Mouse (Mus musculus) spleen, adult 2 months (tissue): ENCODE results near the gene Gadd45a. TPM values are rescaled to one million over a fixed set of nuclear protein-coding genes. Genes with fewer than 3 reads are reported as not detected.

Experiments
- DNase-seq, 2 experiments: peaks; one replicate each; pipeline versions ENCODE4 v3.0.0 to v3.0.0-alpha.2; 2012 to 2021; ENCODE audit warnings: low spot score in 2 of 2, low read depth in 1 of 2
- H3K27ac ChIP-seq: fragments of 200-500 bp; 2 replicates; pipeline ENCODE4 v1.5.1; 2012; ENCODE audit warnings: low read length, inconsistent platforms; ENCODE audit not compliant: insufficient read depth
- H3K27me3 ChIP-seq: fragments of 200-500 bp; 2 replicates; pipeline ENCODE4 v1.6.1; 2012; ENCODE audit warnings: mild to moderate bottlenecking, moderate library complexity, low read length, inconsistent platforms; ENCODE audit not compliant: control insufficient read depth, insufficient read depth
- H3K36me3 ChIP-seq: fragments of 200-500 bp; 2 replicates; pipeline ENCODE4 v1.6.1; 2012; ENCODE audit warnings: mild to moderate bottlenecking, low read length, inconsistent platforms; ENCODE audit not compliant: control insufficient read depth, insufficient read depth
- H3K4me1 ChIP-seq: fragments of 200-500 bp; 2 replicates; pipeline ENCODE4 v1.6.1; 2011; ENCODE audit warnings: inconsistent platforms; ENCODE audit not compliant: control insufficient read depth, insufficient read depth, insufficient read length
- H3K4me3 ChIP-seq: fragments of 200-500 bp; 2 replicates; pipeline ENCODE4 v1.5.1; 2011; ENCODE audit warnings: mild to moderate bottlenecking, inconsistent platforms; ENCODE audit not compliant: insufficient read depth, insufficient read length; ENCODE audit errors: extremely low read depth
- CTCF ChIP-seq: fragments of 200-500 bp; IDR thresholded peaks from 2 replicates; pipeline ENCODE4 v1.5.1; 2011; ENCODE audit warnings: mild to moderate bottlenecking, inconsistent platforms; ENCODE audit not compliant: insufficient read depth, insufficient read length, insufficient replicate concordance; ENCODE audit errors: extremely low read depth
- POLR2A ChIP-seq: fragments of 200-500 bp; IDR thresholded peaks from 2 replicates; pipeline ENCODE4 v1.6.1; 2011; ENCODE audit warnings: low read depth, low read length, inconsistent platforms
- WGBS: fragments of 180-500 bp; shearing (Covaris S2); methylation state at CpG from one replicate; pipeline ENCODE4 v1.1.7; 2018; 5-methylcytosine and 5-hydroxymethylcytosine counted together
- polyA plus RNA-seq: library from polyadenylated mRNA; depleted of rRNA; stranded (reverse); fragments of >200 nt; gene quantifications from 2 replicates; pipeline ENCODE4 v1.2.3, GENCODE M21; 2012

Gadd45a gene
- polyA plus RNA-seq, 1 experiment, result 56.9 TPM

GRCm38 (mm10) chr6:66995825-66996224 lies 41.4 kb downstream of the Gadd45a start:
- no peak for DNase-seq
- Histone ChIP-seq H3K4me1 (no peaks in the 10 kb centered on the region), H3K27ac (no peak overlapping the region), H3K27me3 (no peaks in the 10 kb centered on the region), H3K36me3 (no peaks in the 10 kb centered on the region), H3K4me3 (no peak overlapping the region)
- 90% methylated on average over 1 of the region's 1 CpGs for WGBS
- TF ChIP-seq CTCF, result no peak
- no peak for TF ChIP-seq POLR2A

- Histone ChIP-seq H3K27me3 (no peaks in the 10 kb centered on the region), H3K36me3 (no peaks in the 10 kb centered on the region), H3K4me3 (no peak overlapping the region), H3K4me1 (no peaks in the 10 kb centered on the region), H3K27ac (no peak overlapping the region)
- no peak for DNase-seq
- TF ChIP-seq CTCF, result no peak
- no peak for TF ChIP-seq POLR2A
- WGBS, result 97% methylated on average over 8 of the region's 8 CpGs
Observed at GRCm38 (mm10) chr6:66994981-66995380, 42.3 kb downstream of the Gadd45a start.

- no peaks in the 10 kb centered on the region for H3K27me3 ChIP-seq
- no peaks in the 10 kb centered on the region for H3K4me1 ChIP-seq
- TF ChIP-seq CTCF, result no peak
- TF ChIP-seq POLR2A, result no peak
- no peaks in the 10 kb centered on the region for H3K36me3 ChIP-seq
- no peak overlapping the region for H3K27ac ChIP-seq
- WGBS, result 92% methylated on average over 8 of the region's 8 CpGs
- DNase-seq, result no peak
- no peak overlapping the region for H3K4me3 ChIP-seq
Observed at GRCm38 (mm10) chr6:66992786-66993185, 44.5 kb downstream of the Gadd45a start.

GRCm38 (mm10) chr6:66992232-66992631 lies 45.0 kb downstream of the Gadd45a start:
- Histone ChIP-seq H3K4me3 (no peak overlapping the region), H3K27ac (no peak overlapping the region), H3K27me3 (no peaks in the 10 kb centered on the region), H3K36me3 (no peaks in the 10 kb centered on the region), H3K4me1 (peaks cover 3% of the 10 kb centered on the region; the same call in 1 of the 2 replicates)
- TF ChIP-seq CTCF, result no peak
- TF ChIP-seq POLR2A, result no peak
- no peak for DNase-seq
- WGBS, result 90% methylated on average over 9 of the region's 9 CpGs

GRCm38 (mm10) chr6:66989518-66989917 lies 47.7 kb downstream of the Gadd45a start:
- Histone ChIP-seq H3K4me3 (no peak overlapping the region), H3K4me1 (peaks cover 3% of the 10 kb centered on the region; the same call in 1 of the 2 replicates), H3K27me3 (no peaks in the 10 kb centered on the region), H3K36me3 (no peaks in the 10 kb centered on the region), H3K27ac (no peak overlapping the region)
- WGBS, result 54% methylated on average over 3 of the region's 3 CpGs
- TF ChIP-seq POLR2A, result no peak
- no peak for TF ChIP-seq CTCF
- DNase-seq, result no peak

- 82% methylated on average over 6 of the region's 6 CpGs for WGBS
- Histone ChIP-seq H3K27ac (no peak overlapping the region), H3K36me3 (no peaks in the 10 kb centered on the region), H3K4me3 (no peak overlapping the region), H3K27me3 (no peaks in the 10 kb centered on the region), H3K4me1 (peaks cover 3% of the 10 kb centered on the region; the same call in 1 of the 2 replicates)
- DNase-seq, result no peak
- no peak for TF ChIP-seq POLR2A
- TF ChIP-seq CTCF, result no peak
Observed at GRCm38 (mm10) chr6:66989037-66989436, 48.2 kb downstream of the Gadd45a start.

GRCm38 (mm10) chr6:66988363-66988762 lies 48.9 kb downstream of the Gadd45a start:
- DNase-seq, result no peak
- Histone ChIP-seq H3K27me3 (no peaks in the 10 kb centered on the region), H3K27ac (no peak overlapping the region), H3K36me3 (no peaks in the 10 kb centered on the region), H3K4me1 (peaks cover 3% of the 10 kb centered on the region; the same call in 1 of the 2 replicates), H3K4me3 (no peak overlapping the region)
- TF ChIP-seq POLR2A, result no peak
- no peak for TF ChIP-seq CTCF
- WGBS, result 97% methylated on average over 9 of the region's 9 CpGs
